Mouse (Mus musculus): ENCODE results near the gene Rbbp8nl. TPM values are rescaled to one million over a fixed set of nuclear protein-coding genes. Genes with fewer than 3 reads are reported as not detected.
"Not testable (repeated sequence)": the region's sequence is repeated elsewhere in the genome, so short reads cannot be mapped to it uniquely, and the experiment has no call there.

Gene Rbbp8nl
- total RNA-seq, 2 experiments from 2014 or later = not detected

DNA sequence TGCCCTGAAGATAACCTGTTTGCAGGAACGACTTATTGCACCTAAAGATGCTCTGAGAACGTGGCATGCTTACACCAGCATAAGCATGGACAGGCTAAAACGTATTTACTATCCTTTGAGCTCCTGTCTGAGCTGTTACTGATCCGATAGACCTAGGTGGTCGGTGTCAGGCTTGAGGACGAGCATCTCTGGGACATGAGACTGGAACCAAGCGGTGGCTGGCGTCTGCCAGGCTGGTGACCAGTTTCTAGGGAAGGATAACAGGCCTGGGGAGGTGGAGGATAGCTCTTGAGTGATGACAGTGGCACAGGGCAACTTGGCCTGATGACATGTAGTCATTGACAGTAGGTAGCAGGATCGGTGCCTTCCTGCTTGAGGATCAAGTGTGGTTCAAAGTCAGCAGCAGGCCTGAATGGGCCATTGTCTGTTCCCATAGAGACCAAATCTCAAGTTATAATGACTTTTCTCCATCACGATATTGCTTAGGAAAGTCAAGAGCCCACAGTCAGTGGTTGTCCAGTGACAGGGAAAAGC is 30.7 kb downstream of the Rbbp8nl start:
- DNase-seq (ENCODE audit: low spot score in 2 of 2) = not testable (repeated sequence)

DNA sequence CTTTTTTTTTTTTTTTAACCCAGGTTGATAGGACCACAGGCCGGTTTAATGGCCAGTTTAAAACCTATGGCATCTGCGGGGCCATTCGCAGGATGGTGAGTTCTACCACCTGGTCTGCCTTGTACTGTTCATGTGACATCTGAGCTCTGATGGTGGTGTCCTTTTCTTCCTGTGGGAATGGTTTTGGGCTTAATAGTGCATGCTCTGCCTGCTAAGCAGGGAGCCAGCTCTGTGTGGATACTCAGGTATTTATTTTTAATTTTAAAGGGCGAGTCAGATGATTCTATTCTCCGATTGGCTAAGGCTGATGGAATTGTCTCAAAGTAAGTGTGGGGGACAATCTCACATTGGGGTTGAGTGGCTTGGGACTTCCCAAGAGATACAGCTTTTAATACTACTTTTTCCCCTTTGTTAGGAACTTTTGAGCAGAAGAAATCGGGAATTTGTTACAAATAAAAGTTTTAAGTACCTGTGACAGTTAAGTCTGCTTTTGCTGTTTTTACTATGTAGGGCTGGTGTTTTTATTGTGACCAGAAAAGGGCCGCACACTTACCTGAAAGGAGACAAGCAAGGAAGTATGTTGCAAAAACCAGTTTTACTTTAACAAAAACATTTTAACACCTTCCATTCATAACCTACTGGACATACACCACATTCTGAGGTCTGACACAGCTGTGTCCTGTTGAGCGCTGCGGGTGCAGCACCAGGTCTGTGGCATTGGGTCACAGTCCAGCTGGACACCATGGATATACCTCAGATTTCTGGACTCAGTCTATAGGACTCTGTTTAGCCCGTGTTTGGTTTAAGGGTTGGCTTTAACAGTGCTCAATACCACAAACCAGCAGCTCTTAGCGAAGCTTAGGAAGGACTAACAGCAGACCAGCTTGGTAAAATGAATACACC is 31.5 kb downstream of the Rbbp8nl start:
- no peak for DNase-seq (ENCODE audit: low spot score in 2 of 2)

DNA sequence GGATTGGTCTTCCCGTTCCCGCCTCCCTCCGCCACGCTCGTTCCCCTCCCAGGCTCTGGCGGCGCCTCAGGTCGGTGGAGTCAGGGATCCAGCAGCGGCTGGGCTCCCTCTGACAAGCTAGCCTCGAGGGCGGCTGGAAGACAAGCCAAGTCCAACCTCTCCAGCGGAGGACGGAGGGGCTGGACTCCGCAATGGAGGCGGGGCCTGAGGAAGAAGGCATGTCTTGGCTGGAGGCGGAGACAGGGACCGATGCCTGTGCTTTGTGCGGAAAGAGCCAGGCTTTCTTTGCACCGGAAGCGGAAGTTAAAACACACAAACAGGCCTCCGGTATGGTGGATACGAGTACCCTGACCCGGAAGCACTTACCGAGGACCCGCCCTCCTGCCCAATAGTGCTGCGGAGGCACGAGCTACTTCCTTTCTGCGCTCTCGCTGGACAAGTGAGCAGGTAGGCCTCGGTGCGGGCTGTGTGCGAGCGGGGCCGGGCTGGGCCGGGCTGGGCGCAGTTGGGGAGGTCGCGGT is 32.6 kb downstream of the Rbbp8nl start, which contains the start of gene Rps21:
TSS of gene Rps21 (plus strand) at position 377 of the 521 bp plus-strand sequence.
- peak; percentile 96 to 99 for DNase-seq (ENCODE audit: low spot score in 2 of 2)

DNA sequence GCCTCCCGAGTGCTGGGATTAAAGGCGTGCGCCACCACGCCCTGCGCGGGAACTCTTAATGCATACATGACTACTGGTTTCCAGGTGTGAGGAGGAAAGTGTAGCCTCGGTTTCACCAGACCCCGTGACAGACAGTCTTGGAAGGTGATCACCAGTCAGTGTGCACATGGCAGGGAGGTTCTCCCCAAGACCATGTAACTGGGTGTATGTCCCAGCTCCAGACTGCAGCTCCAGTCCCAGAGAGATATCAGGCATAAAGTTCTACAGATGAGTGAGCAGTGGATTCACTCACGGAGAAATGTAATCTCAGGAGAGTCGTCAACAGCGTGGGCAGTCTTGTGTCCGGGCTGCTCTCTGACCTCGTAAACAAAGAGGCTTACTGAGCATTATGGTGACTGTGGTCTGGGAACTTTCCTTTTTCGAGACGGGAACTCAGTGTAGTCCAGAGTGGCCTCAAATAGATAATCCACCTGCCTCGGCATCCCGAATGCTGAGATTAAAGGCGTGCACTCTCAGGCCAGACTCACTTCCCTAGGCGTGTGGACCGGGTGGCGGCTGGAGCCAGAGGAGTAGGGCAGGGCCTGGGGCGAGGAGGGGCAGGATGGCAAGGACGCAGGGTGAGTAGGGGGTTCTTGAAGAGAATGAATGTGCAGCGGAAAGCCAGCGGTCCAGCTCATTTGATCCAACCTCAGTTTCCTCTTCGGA is 33.2 kb downstream of the Rbbp8nl start:
- no peak for DNase-seq (ENCODE audit: low spot score in 2 of 2)

DNA sequence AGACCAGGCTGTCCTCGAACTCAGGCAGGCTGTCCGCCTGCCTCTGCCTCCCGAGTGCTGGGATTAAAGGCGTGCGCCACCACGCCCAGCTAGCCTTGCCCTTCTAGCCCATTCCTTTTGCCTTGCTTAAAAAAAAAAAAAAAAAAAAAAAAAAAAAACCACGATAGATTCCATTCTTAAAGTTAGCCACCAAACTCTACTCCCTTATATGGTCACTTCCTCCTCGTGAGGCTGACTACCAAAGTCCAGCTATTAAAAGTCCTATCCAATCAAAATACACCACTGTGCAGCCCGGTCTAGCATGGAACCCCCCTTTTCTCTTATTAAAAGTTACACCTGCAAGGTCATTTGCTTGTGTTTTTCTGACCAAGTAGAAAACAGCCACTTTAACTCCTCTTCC is 34.0 kb downstream of the Rbbp8nl start:
- no peak for DNase-seq (ENCODE audit: low spot score in 2 of 2)

DNA sequence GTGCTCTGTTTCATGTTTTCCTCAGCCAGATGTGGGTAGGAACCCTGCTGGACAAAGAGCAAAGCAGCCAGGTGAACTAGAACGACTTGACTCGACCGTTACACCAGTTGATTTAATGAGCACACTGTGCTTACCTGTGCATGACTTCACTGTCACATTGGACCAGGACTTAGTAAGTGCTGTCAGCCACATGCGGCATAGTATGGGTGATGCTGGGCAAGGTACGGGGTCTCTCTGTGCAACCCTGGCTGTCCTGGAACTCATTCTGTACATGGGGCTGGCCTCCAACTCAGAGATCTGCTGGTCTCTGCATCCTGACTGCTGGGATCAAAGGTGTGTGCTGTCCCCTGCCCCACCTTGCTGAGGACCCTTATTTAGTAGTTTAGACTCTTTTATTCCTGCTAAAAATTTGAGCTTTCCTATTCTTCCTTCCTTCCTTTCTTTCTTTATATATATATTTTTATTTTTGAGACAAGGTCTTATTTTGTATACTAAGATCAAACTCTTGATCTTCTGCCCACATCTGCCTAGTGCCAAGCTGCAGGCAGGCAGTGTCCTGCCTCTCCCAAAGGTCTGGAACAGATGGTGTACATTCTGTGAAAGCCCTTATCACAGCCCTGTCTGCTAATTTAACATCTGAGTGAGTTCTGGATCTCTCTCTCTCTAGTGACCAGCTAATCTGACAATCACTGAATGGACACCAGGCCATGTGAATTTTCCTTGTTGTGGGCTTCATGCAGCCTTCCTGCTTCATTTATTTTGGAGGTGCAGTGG is 35.1 kb downstream of the Rbbp8nl start:
- DNase-seq (ENCODE audit: low spot score in 2 of 2) = no peak

DNA sequence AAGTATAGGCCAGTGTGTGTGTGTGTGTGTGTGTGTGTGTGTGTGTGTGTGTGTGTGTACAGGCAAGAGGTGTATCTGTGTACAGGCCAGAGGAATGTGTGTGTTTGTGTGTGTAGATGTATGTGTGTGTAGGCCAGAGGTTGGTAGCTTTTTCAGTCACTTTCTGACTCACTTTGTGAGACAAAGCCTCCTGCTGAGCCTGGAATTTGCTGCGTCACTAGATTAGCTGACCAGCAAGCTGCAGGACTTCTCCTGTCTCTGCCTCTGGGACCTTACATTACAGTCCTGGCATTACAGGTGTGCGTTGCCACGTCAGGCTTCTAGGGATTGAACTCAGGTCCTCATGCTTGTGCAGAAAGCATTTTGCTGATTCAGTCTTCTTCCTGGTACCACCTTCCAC is 37.8 kb downstream of the Rbbp8nl start:
- no peak for DNase-seq (ENCODE audit: low spot score in 2 of 2)

DNA sequence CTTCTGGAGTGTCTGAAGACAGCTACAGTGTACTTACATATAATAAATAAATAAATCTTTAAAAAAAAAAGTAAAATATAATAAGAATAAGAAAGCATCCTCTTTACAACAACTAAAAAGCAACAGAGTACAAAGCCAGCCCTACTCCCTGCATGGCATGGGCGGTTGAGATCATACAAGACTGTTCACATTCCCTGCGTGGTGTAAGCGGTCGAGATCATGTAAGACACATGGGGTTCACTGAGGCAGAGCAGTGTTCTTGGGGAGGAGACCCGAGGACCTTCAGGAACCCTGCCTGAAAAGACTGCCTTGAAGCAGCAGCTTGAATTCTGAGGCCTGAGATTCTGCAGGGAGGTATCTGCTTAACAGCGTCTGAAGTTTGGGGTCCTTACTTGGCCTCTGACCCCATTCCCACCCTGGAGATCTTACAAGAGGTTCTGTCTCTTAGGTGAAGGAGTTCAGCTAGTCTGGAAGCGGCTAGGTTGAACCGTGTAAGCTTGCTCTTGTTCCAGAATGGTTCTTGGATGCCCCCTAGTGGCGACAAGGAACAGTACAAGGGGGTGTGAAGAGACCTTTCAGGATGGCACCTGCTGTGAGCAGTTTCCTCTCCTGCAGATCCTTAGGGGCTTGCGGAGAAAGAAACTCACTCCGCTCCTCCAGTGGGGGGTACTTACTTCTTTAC is 38.6 kb downstream of the Rbbp8nl start:
- DNase-seq (ENCODE audit: low spot score in 2 of 2) = peak; percentile 69 to 83

DNA sequence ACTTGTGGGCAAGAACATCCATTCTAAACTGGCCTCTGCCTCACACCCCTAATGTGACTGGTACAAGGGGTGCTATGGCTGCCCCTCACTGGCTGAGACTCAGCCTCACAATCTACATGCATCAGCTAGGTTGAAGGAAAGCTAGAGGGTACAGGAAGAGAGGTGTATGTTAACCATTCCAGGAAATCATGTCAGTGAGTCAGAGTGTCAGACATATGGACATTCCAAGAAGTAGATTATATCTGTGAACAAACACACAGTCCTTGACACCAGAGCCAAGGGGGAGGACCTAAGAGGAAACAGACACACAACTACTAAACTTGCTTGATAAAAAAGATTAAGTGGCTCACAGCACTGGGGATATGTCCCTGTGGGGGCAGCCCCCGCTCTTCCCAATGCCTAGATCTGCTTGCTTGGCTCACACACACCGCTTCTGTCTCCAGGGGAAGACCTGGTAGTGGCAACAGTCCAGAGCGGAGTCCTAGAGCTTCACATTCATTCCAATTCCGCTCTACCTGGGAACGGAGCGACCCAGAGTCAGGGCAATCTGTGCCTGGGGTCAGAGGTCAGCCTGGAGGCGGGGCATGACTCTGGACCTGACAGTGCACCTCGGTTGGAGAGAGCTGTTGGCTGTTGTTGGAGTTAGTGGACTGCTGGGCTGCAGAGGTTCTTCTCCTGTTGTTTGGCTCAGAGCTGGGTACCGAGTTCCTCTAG is 40.6 kb downstream of the Rbbp8nl start:
- no peak for DNase-seq (ENCODE audit: low spot score in 2 of 2)

DNA sequence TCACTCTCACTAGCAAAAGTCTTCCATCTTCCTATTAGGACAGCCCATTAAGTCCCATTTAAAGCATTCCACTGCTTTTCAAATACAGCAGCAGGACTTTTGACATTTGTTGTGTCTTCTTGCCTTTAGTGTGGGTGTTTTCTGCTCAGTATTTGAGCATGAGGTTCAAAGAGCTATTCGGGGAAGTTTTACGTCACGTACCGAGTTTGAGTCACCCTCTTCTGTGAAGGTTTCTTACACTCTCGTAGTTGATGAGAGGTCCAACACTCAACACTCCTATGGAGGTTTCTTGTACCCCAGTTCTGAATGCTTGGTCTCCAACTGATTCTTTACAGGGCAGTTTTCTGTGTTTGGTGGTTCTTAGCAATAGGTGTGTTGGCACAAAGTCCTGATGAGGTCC is 41.8 kb downstream of the Rbbp8nl start:
- DNase-seq (ENCODE audit: low spot score in 2 of 2) = no peak

DNA sequence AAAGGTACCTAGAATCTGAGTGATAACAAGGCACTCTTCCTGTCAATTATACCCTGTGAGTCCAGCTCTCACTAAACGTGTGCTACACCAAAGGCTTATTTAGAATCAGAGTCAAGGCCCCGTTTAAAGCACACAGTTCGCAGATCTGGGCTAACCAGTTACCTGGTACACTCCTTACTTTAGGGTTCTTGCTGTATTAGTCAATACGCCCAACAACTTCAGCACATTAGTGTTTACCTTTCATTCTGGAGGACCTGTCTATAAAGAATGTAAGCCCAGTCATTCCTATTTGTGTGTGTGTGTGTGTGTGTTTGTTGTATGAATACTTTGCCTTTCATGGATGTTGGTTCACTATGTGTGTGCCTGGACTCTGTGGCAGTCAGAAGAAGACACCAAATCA is 46.6 kb downstream of the Rbbp8nl start:
- DNase-seq (ENCODE audit: low spot score in 2 of 2) = no peak

DNA sequence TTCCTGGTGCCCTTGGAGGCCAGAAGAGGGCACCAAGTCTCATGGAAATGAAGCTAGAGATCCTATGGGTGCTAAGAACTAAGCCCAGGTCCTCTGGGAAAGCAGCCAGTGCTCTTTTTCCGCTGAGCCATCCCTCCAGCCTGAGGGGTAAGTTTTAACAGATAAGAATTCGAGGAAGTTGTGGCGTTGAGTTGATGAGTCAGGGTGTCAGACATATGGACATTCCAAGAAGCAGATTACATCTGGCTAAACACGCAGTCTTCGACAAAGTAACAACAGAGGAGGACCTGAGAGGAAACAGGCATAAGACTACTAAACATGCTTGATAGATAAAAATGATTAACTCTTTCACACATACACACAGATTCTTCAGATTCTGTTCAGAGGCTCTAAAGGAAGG is 51.1 kb downstream of the Rbbp8nl start:
- no peak for DNase-seq (ENCODE audit: low spot score in 2 of 2)

DNA sequence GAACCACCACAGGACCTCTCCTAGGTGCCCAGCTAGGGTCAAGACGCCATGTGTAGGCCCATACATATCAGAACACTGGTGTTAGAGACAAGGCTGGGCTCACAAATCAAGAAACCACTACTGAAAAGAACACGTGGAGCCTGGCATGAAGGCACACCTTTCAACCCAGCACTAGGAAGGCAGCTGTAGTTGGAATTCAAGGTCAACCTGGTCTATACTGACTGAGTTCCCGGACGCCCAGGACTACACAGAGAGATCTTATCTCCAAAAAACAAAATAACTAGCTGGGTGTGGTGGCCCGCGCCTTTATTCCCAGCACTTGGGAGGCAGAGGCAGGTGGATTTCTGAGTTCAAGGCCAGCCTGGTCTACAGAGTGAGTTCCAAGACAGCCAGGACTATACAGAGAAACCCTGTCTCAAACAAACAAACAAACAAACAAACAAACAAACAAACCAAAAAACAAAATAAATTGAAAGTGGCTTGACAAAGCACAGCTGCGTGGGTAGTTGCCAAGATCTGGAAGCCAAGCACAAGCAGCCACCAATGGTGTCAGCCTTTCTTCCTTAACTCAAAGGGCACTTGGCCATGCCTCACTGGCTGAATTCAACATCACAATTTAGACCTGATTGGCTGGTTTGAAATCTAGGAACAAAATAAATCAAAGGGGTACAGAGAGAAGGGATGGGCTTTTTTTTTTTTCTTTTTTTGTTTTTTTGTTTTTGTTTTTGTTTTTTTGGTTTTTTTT is 51.9 kb downstream of the Rbbp8nl start:
- no peak for DNase-seq (ENCODE audit: low spot score in 2 of 2)

DNA sequence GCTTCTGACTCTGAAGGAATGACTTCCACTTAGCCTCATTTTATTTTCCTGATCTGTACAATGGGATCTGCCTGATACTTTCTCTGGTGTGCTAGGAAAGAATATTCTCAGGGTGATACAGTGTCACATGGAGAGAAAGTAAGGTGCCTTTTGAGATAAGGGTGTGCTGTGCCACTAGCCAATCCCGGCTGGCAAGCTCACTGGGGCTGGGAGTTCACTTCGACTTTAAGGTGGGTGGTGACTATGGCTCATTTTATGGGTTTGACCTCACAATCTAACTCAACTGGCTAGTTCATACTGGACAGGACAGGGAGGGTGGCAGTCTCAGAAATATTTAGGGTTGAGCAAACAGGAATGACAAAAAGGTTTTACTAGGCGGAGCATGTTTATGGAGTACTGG is 52.7 kb downstream of the Rbbp8nl start:
- DNase-seq (ENCODE audit: low spot score in 2 of 2) = no peak

DNA sequence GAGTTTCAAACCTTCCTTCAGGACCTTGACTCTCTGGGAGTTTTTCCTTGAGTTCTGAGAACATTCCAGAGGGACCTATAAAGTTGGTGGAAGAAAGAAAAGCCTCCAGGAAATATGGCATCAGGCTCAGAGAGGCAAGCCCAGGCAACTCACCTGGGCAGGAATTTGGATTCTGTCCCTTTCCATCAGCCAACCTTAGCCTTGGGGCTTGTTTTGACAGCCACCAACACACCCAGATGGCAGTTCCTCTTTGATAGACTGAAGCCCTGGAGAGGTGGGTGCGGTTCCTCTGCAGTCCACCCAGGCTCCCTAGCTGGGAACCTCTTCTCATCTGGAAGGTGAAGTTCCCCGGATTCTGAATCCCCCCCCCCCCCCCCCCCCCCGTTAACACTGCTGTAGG is 53.2 kb downstream of the Rbbp8nl start:
- no peak for DNase-seq (ENCODE audit: low spot score in 2 of 2)

DNA sequence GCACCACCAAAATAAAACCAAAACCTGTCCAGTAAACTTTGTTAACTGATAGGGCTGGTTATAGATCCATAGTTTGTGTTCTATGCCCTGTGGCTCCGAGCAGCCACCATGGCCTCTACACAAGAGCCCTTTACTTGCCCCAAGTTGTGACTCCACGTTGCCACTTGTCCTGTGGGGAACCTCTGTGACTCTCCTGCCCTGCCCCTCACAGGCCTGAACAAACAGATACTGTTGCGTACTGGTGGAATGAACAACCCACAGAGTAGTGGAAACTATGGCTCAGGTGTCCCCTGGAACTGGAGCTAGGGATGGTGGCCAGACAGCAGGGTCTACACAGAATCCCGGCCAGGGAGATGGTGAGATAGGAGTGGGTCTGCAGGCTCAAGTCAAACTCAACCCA is 53.9 kb downstream of the Rbbp8nl start:
- DNase-seq (ENCODE audit: low spot score in 2 of 2) = no peak

DNA sequence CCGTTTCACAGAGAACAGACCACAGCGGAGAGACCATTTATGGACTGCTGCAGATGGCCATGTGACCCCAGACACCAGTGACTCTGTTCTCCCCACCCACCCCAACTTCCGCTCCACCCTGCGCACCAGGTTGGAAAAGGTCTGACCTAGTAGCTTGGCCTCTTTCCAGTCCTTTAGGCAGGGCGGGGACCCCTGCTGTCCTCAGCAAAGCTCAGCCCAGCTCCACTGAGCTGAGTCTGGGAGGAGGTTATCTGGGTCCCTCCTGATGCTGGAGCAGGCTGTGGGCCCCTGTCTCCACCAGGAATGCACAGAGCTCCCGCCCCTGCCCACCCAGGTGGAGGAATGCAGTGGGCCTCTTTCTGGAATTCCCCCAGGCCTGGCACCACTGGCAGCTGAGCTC is 54.7 kb downstream of the Rbbp8nl start:
- no peak for DNase-seq (ENCODE audit: low spot score in 2 of 2)

DNA sequence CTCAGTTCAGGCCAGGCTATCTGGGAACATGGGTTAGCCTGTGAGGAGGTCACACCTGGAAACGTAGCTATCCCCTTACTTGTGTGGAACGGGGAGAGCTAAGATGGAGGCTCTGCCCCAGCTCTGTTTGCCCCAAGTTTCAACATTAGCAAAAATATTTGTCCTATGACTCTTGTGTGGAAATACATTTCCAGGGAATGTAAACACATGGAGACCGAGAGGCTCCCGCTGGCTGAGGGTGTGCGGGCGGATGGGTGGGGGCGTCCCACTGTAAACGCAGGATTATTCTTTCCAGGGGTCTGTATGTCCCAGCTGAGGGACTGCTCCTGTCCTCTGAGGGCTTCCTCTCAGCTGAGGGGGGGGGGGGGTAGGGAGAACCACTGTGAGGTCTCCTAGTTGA is 55.3 kb downstream of the Rbbp8nl start:
- DNase-seq (ENCODE audit: low spot score in 2 of 2) = no peak
